Mouse (Mus musculus) intestine, postnatal 0 days (tissue): ENCODE data around the gene Heatr4. TPM values are rescaled to one million over a fixed set of nuclear protein-coding genes. Genes with fewer than 3 reads are reported as not detected.
"Not testable (repeated sequence)": the region's sequence is repeated elsewhere in the genome, so short reads cannot be mapped to it uniquely, and the experiment has no call there.

Source experiments
- ATAC-seq: fragments of 200-750 bp; cut with Nextera tagmentation; 2 replicates; pipeline ENCODE4 v1.8.0; 2017; ENCODE audit warnings: mild to moderate bottlenecking, moderate TSS enrichment, moderate library complexity
- H3K27ac ChIP-seq: fragments of 300-500 bp; sonication (generic); 2 replicates; pipeline ENCODE4 v1.5.1; 2014; ENCODE audit warnings: mild to moderate bottlenecking, low read depth, low read length, moderate library complexity
- H3K27me3 ChIP-seq: fragments of 300-500 bp; sonication (generic); replicated peaks from 2 replicates; pipeline ENCODE4 v1.6.1; 2014; ENCODE audit warnings: low read length, mixed read lengths; ENCODE audit not compliant: control insufficient read depth, insufficient read depth
- H3K36me3 ChIP-seq: fragments of 300-500 bp; sonication (generic); 2 replicates; pipeline ENCODE4 v1.6.1; 2014; ENCODE audit warnings: mild to moderate bottlenecking, moderate library complexity; ENCODE audit not compliant: control insufficient read depth, insufficient read depth
- H3K4me1 ChIP-seq: fragments of 300-500 bp; sonication (generic); replicated peaks from 2 replicates; pipeline ENCODE4 v1.6.1; 2014; ENCODE audit warnings: antibody characterized with exemption, low read length, mixed read lengths; ENCODE audit not compliant: control insufficient read depth, insufficient read depth
- H3K4me2 ChIP-seq: fragments of 300-500 bp; sonication (generic); replicated peaks from 2 replicates; pipeline ENCODE4 v1.6.1; 2014; ENCODE audit warnings: low read depth, mild to moderate bottlenecking, moderate library complexity
- H3K4me3 ChIP-seq: fragments of 300-500 bp; sonication (generic); 2 replicates; pipeline ENCODE4 v1.5.1; 2014; ENCODE audit warnings: low read depth, low read length
- H3K9ac ChIP-seq: fragments of 300-500 bp; sonication (generic); 2 replicates; pipeline ENCODE4 v1.6.1; 2014; ENCODE audit warnings: mild to moderate bottlenecking, low read depth, low read length
- H3K9me3 ChIP-seq: fragments of 300-500 bp; sonication (generic); 2 replicates; pipeline ENCODE4 v1.6.1; 2016; ENCODE audit warnings: mixed run types; ENCODE audit not compliant: control insufficient read depth
- CTCF ChIP-seq: sonication (generic); IDR thresholded peaks from 2 replicates; pipeline ENCODE4 v1.5.1; 2016; ENCODE audit warnings: low read depth, mild to moderate bottlenecking, control low read depth, antibody characterized with exemption, moderate library complexity
- WGBS: fragments of 180-500 bp; shearing (Covaris S2); extraction: QIAGEN DNeasy Blood & Tissue Kit; methylation state at CpG from one replicate; pipeline ENCODE4 v1.1.7; 2014; 5-methylcytosine and 5-hydroxymethylcytosine counted together
- polyA plus RNA-seq: library from polyadenylated mRNA; unstranded; fragments of >200 nt; fragmentation: Nextera tagmentation; extraction: Ambion mirVana; gene quantifications from 2 replicates; pipeline ENCODE4 v1.2.1, GENCODE M21; 2015

Gene Heatr4
- polyA plus RNA-seq, 1 experiment from 2014 or later: 0.04 TPM

DNA sequence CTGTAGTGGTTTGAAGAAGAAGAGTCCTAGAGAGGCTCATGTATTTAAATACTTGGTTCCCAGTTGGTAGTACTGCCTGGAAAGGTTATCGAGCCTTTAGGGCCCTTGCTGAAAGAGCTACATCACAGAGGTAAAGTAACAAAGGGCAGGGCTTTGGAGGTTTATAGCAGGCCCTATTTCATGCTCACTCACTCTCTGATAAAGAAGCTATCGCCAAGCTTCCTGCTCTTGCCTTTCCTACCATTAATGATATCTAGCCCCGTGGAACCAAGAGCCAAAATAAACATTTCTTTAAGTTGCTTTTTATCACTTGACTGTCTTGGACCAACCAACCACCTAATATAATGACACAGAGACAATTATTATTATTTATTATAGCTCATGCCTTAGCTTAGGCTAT, 15.8 kb upstream of the Heatr4 start:
- WGBS: 29% methylated on average over 3 of the region's 3 CpGs
- peak overlapping the region; percentile 72; the same call in 1 of the 2 replicates for H3K27ac ChIP-seq
- H3K9ac ChIP-seq: no peak overlapping the region
- ATAC-seq: peak; percentile 57
- no peak overlapping the region for H3K4me3 ChIP-seq
- no peaks in the 10 kb centered on the region for H3K9me3 ChIP-seq
- no peak for TF ChIP-seq CTCF
- H3K4me2 ChIP-seq: no peak overlapping the region
- no peaks in the 10 kb centered on the region for H3K27me3 ChIP-seq
- H3K36me3 ChIP-seq: no peaks in the 10 kb centered on the region
- H3K4me1 ChIP-seq: no peaks in the 10 kb centered on the region

DNA sequence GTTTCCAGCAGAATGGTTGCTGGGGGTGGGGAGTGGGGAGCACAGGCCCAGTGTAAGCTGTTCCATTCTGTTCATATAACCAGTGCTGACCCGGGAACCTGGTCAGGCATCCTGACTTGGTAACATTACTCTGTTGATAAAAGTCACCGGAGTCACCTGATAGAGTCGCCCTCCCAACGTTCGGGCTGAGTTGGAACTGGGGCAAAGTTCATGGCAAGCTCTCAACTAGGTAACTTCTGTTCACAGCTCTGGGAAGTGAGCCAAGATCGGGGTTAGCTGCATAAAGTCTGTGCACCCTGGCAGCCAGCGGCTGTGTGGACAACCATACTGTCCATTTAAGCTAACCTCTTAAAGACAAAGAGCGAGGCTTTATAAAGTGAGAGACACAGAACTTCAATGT, 14.6 kb upstream of the Heatr4 start:
- not testable (repeated sequence) for H3K9me3 ChIP-seq, H3K36me3 ChIP-seq, H3K4me1 ChIP-seq, H3K9ac ChIP-seq, H3K4me3 ChIP-seq, H3K27me3 ChIP-seq, H3K4me2 ChIP-seq
- peak; percentile 87 for ATAC-seq
- peak overlapping the region; percentile 77 for H3K27ac ChIP-seq
- 30% methylated on average over 8 of the region's 8 CpGs for WGBS

- Histone ChIP-seq H3K27me3 (no peaks in the 10 kb centered on the region), H3K36me3 (no peaks in the 10 kb centered on the region), H3K4me2 (no peak overlapping the region), H3K9ac (no peak overlapping the region), H3K9me3 (no peaks in the 10 kb centered on the region), H3K27ac (peak overlapping the region; percentile 77), H3K4me3 (no peak overlapping the region), H3K4me1 (no peaks in the 10 kb centered on the region)
- 42% methylated on average over 11 of the region's 11 CpGs for WGBS
- ATAC-seq: peak; percentile 41
- no peak for TF ChIP-seq CTCF
Measured at GRCm38 (mm10) chr12:83998341-83999107, 13.9 kb upstream of the Heatr4 start.

- Histone ChIP-seq H3K4me1 (no peaks in the 10 kb centered on the region), H3K36me3 (no peaks in the 10 kb centered on the region), H3K4me3 (no peak overlapping the region), H3K9me3 (no peaks in the 10 kb centered on the region), H3K9ac (no peak overlapping the region), H3K27me3 (no peaks in the 10 kb centered on the region), H3K27ac (no peak overlapping the region), H3K4me2 (no peak overlapping the region)
- TF ChIP-seq CTCF: no peak
- ATAC-seq: no peak
- 70% methylated on average over 2 of the region's 2 CpGs for WGBS
Measured at GRCm38 (mm10) chr12:83997221-83997620, 12.6 kb upstream of the Heatr4 start.

GRCm38 (mm10) chr12:83989378-83989777, 4.7 kb upstream of the Heatr4 start:
- 88% methylated on average over 4 of the region's 4 CpGs for WGBS
- H3K27me3 ChIP-seq: no peaks in the 10 kb centered on the region
- H3K9ac ChIP-seq: no peak overlapping the region
- no peak overlapping the region for H3K27ac ChIP-seq
- peak overlapping the region; percentile 72; the same call in 1 of the 2 replicates for H3K4me2 ChIP-seq
- H3K4me1 ChIP-seq: no peaks in the 10 kb centered on the region
- H3K4me3 ChIP-seq: 0 out of 2 replicates have a peak overlapping the region, but pooled peaks have one; percentile 61
- H3K9me3 ChIP-seq: no peaks in the 10 kb centered on the region
- H3K36me3 ChIP-seq: peaks cover 5% of the 10 kb centered on the region; the same call in 1 of the 2 replicates
- TF ChIP-seq CTCF: peak; percentile 53
- no peak for ATAC-seq

DNA sequence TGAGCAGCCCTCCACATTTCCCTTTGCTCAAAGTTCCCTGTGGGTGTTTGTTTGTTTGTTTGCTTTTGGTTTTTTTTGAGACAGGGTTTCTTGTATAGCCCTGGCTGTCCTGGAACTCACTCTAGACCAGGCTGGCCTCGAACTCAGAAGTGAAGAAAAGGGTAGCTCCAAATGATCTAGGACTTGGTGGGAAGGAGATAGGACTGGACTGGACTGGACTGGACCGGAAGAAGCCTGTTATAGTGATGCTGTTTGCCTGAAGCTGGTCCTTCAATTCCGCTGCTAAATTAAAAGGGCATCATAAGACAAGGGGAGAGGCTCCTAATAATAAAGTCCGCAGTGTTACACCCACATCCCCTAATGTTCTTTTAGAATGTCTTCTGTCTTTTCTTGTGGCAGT, 3.8 kb upstream of the Heatr4 start:
- Histone ChIP-seq H3K9ac (peak overlapping the region; percentile 83), H3K36me3 (peaks cover 5% of the 10 kb centered on the region; the same call in 1 of the 2 replicates), H3K4me3 (peak overlapping the region; percentile 61), H3K27me3 (no peaks in the 10 kb centered on the region), H3K4me2 (peak overlapping the region; percentile 72), H3K27ac (peak overlapping the region; percentile 97), H3K4me1 (no peaks in the 10 kb centered on the region), H3K9me3 (no peaks in the 10 kb centered on the region)
- WGBS: 70% methylated on average over 4 of the region's 4 CpGs
- no peak for TF ChIP-seq CTCF
- peak; percentile 15; the same call in 1 of the 2 replicates for ATAC-seq
